Mouse (Mus musculus) layer of hippocampus, adult 9-10 months (tissue): ENCODE measurements around the gene Olfr487.
"Not testable (repeated sequence)": the region's sequence is repeated elsewhere in the genome, so short reads cannot be mapped to it uniquely, and the experiment has no call there.

Experiments
- DNase-seq: peaks from one replicate; pipeline ENCODE4 v3.0.0; 2022; ENCODE audit warnings: low spot score

Olfr487 gene

GRCm38 (mm10) chr7:108214536-108214935, at the start of gene Olfr487:
Olfr487 (minus strand) TSS chr7:108214636.
- DNase-seq = not testable (repeated sequence)

DNA sequence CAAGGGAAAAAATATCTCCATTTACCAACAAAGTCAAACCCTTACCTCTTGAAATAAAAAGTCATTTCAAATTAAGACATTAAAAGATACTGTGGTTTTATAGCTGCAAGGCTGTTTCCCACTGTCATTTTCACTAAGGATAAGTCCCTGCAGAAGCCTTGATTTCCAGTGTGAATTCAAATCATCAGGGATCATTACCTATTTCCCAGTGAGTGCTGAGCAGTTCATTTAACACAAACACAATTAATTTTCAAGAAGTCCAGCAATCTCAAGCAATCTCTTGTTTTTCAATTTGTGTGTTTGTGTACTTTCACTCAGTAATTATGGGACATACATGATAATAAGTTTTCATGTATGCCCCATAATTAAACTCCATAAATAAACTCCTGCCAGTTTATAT, 43.8 kb upstream of the Olfr487 start, which contains the start of gene Olfr488:
Olfr488 (minus strand) TSS at position 101 of the 400 bp plus-strand sequence.
- DNase-seq = no peak

DNA sequence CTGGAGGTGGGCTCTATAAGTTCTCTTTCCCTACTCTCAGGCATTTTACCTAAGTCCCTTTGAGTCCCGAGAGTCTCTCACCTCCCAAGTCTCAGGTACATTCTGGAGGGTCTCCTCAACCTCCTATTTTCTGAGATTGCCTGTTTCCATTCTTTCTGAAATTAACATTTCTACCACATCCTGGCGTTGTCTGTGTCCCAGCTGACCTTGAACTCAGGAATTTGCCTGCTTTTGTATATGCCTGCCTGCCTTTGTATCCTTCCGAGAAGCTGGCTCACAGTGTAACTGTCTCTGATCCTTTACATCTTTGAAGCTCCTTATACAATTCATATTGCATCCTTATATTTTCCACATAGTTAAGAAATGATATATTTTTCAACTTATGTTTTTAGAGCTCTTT, 19.1 kb upstream of the Olfr487 start:
- DNase-seq = no peak

DNA sequence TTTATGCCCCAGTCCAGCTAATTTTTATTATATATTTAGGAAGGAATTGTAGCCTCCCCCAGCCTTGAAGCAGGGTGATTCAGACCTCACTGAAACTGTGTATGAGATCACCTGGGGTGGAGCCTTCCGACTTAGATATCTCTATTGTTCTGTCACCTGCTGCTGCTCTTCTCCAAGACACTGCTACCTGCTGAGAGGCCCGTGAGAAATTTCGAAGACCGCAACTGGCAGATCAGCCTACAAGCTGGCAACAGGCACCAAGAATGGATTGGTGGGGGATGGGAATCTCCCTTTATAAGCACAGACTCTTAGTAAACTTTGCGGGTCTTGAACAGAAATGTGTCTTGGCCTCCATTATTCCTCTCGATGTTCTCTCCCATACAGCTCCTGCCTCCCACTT, 17.5 kb downstream of the Olfr487 start:
- no peak for DNase-seq

- DNase-seq = not testable (repeated sequence)
Observed at GRCm38 (mm10) chr7:108196337-108196736, 18.1 kb downstream of the Olfr487 start.

DNA sequence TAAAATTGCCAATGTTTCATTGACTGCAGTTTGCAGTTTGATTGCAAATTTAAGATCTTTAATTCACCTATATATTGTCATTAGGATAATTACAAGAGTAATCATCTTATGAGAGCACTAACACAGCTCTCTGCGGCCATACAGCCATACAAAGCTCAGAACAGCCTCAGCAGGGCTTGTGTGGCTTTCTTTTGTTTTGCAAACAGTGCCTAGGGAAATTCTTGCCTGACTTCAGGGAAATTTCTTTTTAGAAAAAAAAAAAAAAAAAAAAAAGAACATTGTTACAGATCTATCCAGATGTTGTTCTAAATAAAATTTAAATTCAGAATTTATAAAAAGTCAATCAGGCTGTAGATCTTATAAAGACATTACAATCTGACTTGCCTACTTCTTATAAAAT, 21.7 kb downstream of the Olfr487 start:
- DNase-seq = not testable (repeated sequence)

GRCm38 (mm10) chr7:108191196-108191595, 23.2 kb downstream of the Olfr487 start:
- DNase-seq = not testable (repeated sequence)

GRCm38 (mm10) chr7:108185237-108185636, 29.2 kb downstream of the Olfr487 start:
- not testable (repeated sequence) for DNase-seq

- not testable (repeated sequence) for DNase-seq
Observed at GRCm38 (mm10) chr7:108184401-108184800, 30.0 kb downstream of the Olfr487 start.

DNA sequence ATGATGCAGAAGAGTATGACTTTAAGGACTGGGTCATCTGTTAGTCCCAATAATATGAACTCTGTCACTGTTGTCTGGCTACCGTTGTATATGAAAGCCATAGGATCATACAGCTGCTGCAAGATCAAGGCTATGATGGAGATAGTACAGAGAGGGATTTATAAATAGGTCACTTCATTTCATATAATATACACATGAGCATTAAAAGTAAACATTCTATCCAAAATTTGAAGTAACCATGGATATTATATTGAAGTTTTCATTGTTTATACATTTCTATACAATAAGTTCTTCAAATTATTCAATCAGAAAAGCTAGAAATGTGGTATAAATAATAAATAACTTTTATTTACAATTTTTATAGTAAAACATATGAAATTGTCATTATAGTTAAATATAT, 41.8 kb downstream of the Olfr487 start, which contains the start of gene Olfr486:
Olfr486 (minus strand) TSS at position 101 of the 400 bp plus-strand sequence.
- DNase-seq = not testable (repeated sequence)

- no peak for DNase-seq
Observed at GRCm38 (mm10) chr7:108159771-108160170, 54.7 kb downstream of the Olfr487 start, which contains the start of gene Olfr485. Olfr485 (minus strand) TSS chr7:108159871.
